Mouse (Mus musculus): Measurements from ENCODE around the gene Armh3. TPM values are rescaled to one million over a fixed set of nuclear protein-coding genes. Genes with fewer than 3 reads are reported as not detected.

Gene Armh3
- polyA plus RNA-seq, 1 experiment from 2014 or later = 7.5 TPM

DNA sequence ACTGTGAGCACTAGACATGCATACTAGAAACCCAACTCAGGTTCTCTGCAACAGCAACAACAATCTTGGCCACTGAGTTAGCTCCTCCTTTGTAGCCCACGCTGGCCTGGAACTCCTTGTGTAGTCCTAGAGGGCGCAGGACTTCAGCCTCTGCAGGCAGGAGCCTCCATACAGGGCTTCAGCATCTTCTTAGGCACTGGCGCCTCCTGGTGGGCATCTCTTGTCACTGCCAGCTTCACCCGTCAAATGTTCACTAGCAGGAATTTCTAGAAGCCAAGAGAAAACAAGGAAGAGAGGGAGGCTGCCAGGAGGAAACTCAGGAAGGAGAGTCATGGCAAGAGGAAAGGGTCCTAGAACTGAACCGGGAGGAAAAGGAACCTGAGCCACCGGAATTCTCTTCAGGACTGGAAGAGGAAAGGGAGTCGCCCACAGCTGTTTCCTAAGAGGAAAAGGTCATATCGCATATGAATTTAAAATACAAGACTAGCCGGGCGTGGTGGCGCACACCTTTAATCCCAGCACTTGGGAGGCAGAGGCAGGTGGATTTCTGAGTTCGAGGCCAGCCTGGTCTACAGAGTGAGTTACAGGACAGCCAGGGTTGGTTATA is 16.4 kb upstream of the Armh3 start:
- Histone ChIP-seq H3K4me2 (replicated peaks; ENCODE audit: low read depth) (no peak overlapping the region), H3K36me3 (ENCODE audit: control insufficient read depth, insufficient read depth, low read length) (no peaks in the 10 kb centered on the region), H3K4me1 (replicated peaks; ENCODE audit: control insufficient read depth, insufficient read depth) (no peaks in the 10 kb centered on the region), H3K9ac (ENCODE audit: low read length) (no peak overlapping the region), H3K27ac (replicated peaks) (no peak overlapping the region), H3K9me3 (ENCODE audit: control insufficient read depth, low read length) (no peaks in the 10 kb centered on the region), H3K27me3 (ENCODE audit: control insufficient read depth, insufficient read depth, low read length) (no peaks in the 10 kb centered on the region), H3K4me3 (ENCODE audit: low read depth, low read length) (no peak overlapping the region)
- peak; percentile 92 for DNase-seq (ENCODE audit: low spot score)
- ATAC-seq (ENCODE audit: low FRiP score, low TSS enrichment) = peak; percentile 94
- TF ChIP-seq CTCF (IDR thresholded peaks at IDR 0.05; ENCODE audit: low read depth) = peak; percentile 99
- TF ChIP-seq EP300 (optimal IDR thresholded peaks at IDR 0.05) = no peak
- 33% methylated on average over 12 of the region's 12 CpGs for WGBS

DNA sequence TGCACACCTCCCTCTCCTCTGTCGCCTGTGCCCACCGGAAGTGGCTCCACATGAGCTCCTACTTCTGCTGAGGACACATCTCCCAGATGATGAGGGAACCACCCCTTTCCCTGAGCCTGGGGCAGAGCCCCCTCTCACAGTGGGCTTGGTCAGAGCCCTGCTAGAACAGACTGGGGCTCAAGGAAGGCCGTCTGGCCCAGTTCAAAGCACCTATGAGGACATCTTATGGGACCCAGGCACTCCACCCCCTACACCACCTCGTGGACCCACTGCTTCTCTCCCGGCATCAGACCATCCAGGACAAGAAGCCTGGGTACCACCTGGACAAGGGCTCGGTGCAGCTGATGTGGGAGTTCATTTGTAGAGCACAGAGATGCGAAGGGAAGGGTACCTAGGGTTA is 7.4 kb upstream of the Armh3 start:
- no peak for TF ChIP-seq CTCF (IDR thresholded peaks at IDR 0.05; ENCODE audit: low read depth)
- TF ChIP-seq EP300 (optimal IDR thresholded peaks at IDR 0.05) = no peak
- no peak for DNase-seq (ENCODE audit: low spot score)
- Histone ChIP-seq H3K36me3 (ENCODE audit: control insufficient read depth, insufficient read depth, low read length) (no peaks in the 10 kb centered on the region; the same call in 1 of the 2 replicates), H3K27ac (replicated peaks) (no peak overlapping the region), H3K4me3 (ENCODE audit: low read depth, low read length) (no peak overlapping the region), H3K4me2 (replicated peaks; ENCODE audit: low read depth) (no peak overlapping the region), H3K4me1 (replicated peaks; ENCODE audit: control insufficient read depth, insufficient read depth) (peaks cover 7% of the 10 kb centered on the region; the same call in 1 of the 2 replicates), H3K9ac (ENCODE audit: low read length) (no peak overlapping the region), H3K9me3 (ENCODE audit: control insufficient read depth, low read length) (no peaks in the 10 kb centered on the region), H3K27me3 (ENCODE audit: control insufficient read depth, insufficient read depth, low read length) (no peaks in the 10 kb centered on the region)
- 87% methylated on average over 6 of the region's 7 CpGs for WGBS
- no peak for ATAC-seq (ENCODE audit: low FRiP score, low TSS enrichment)

DNA sequence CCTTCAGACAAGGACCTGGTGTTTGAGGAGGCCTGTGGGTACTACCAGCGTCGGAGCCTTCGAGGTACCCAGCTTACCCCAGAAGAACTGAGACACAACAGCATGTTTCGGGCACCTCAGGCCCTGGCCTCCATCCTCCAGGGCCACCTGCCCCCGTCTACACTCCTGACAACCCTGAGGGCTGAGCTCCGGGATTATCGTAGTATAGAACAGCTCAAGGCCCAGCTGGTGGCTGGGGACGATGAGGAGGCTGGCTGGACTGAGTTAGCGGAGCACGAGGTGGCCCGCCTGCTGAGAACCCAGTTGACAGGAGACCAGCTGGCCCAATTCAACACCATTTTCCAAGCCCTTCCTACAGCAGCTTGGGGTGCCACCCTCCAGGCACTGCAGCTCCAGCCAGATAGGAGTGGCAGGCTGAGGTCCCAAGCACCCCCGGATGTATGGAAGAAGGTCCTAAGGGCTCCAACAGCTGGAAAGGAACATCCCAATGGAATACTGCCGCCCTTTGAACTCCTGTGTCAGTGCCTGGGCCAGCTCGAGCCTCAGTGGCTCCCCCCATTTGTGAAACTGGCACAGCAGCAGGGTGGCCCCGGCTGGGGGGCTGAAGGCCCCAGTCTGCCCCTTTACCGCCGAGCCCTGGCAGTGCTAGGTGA is 6.7 kb upstream of the Armh3 start:
- Histone ChIP-seq H3K36me3 (ENCODE audit: control insufficient read depth, insufficient read depth, low read length) (no peaks in the 10 kb centered on the region; the same call in 1 of the 2 replicates), H3K9ac (ENCODE audit: low read length) (no peak overlapping the region), H3K4me3 (ENCODE audit: low read depth, low read length) (no peak overlapping the region), H3K27me3 (ENCODE audit: control insufficient read depth, insufficient read depth, low read length) (no peaks in the 10 kb centered on the region), H3K4me2 (replicated peaks; ENCODE audit: low read depth) (peak overlapping the region; percentile 98), H3K27ac (replicated peaks) (no peak overlapping the region), H3K9me3 (ENCODE audit: control insufficient read depth, low read length) (no peaks in the 10 kb centered on the region), H3K4me1 (replicated peaks; ENCODE audit: control insufficient read depth, insufficient read depth) (peaks cover 7% of the 10 kb centered on the region; the same call in 1 of the 2 replicates)
- 86% methylated on average over 17 of the region's 17 CpGs for WGBS
- TF ChIP-seq CTCF (IDR thresholded peaks at IDR 0.05; ENCODE audit: low read depth) (no peak), EP300 (optimal IDR thresholded peaks at IDR 0.05) (no peak)
- ATAC-seq (ENCODE audit: low FRiP score, low TSS enrichment) = no peak
- DNase-seq (ENCODE audit: low spot score) = no peak

DNA sequence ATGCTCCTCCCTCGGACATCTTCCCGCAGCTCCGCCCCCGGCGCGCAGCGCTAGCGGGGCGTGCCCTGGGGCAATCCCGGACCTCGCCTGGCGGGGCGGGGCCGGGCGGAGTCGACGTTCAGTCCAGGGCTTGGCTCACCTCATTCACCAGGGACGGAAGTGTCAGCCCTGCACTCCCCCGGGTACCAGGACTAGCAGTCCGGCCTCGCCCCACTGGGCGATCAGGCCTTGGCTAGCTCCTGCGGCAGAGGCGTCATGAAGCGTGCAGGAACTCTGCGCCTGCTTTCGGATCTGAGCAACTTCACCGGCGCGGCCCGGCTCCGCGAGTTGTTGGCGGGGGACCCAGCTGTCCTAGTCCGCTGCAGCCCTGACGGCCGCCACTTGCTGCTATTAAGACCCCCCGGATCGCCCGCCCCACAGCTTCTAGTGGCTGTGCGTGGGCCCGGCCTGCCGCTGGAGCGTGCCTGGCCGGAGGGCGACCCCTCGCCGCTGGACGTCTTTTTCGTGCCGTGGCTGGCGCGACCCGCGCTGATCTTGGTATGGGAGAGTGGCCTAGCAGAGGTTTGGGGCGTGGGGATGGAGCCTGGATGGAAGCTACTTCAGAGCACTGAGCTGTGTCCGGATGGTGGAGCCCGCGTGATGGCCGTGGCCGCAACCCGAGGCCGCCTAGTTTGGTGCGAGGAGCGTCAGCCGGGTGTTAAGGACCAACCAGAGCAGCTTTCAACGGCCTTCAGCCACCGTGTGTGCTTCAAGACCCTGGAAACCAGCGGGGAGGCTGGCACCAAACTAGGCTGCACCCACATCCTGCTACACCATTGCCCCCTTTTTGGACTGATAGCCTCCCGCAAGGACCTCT is 5.3 kb upstream of the Armh3 start, which contains the start of gene Hps6:
Gene Hps6, plus strand, starts transcription at position 138 of the 856 bp plus-strand sequence.
- peak within 1 kb of the TSS; percentile 75 for H3K27ac ChIP-seq (replicated peaks)

DNA sequence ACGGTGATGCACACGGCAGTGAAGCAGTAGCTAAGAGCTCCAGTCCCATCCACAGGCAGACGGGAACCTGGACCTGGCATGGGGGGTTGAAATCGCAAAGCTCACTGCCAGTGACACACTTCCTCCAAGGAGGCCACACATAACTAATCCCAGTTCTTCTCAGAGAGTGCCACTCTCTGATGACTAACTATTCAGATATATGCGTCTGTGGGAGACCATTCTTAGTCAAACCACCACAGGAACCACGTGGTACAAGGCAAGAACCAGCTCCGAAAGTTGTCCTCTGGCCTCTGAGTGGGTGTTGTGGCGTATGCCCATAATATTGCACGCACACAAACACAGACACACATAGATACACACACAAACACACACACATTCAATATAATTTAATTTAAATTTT is 4.0 kb upstream of the Armh3 start:
- no peaks in the 10 kb centered on the region; the same call in 1 of the 2 replicates for H3K36me3 ChIP-seq (ENCODE audit: control insufficient read depth, insufficient read depth, low read length)
- H3K4me2 ChIP-seq (replicated peaks; ENCODE audit: low read depth) = no peak overlapping the region
- H3K9me3 ChIP-seq (ENCODE audit: control insufficient read depth, low read length) = no peaks in the 10 kb centered on the region
- TF ChIP-seq EP300 (optimal IDR thresholded peaks at IDR 0.05) = no peak
- TF ChIP-seq CTCF (IDR thresholded peaks at IDR 0.05; ENCODE audit: low read depth) = no peak
- DNase-seq (ENCODE audit: low spot score) = no peak
- peaks cover 11% of the 10 kb centered on the region; the same call in 1 of the 2 replicates for H3K4me1 ChIP-seq (replicated peaks; ENCODE audit: control insufficient read depth, insufficient read depth)
- no peaks in the 10 kb centered on the region for H3K27me3 ChIP-seq (ENCODE audit: control insufficient read depth, insufficient read depth, low read length)
- ATAC-seq (ENCODE audit: low FRiP score, low TSS enrichment) = no peak
- H3K4me3 ChIP-seq (ENCODE audit: low read depth, low read length) = no peak overlapping the region
- 75% methylated on average over 9 of the region's 9 CpGs for WGBS
- H3K9ac ChIP-seq (ENCODE audit: low read length) = no peak overlapping the region
- H3K27ac ChIP-seq (replicated peaks) = no peak overlapping the region

More for the DNA sequence above, 5.3 kb upstream of the Armh3 start, which contains the start of gene Hps6:
- H3K9ac ChIP-seq (ENCODE audit: low read length) = peak within 1 kb of the TSS; percentile 84
- H3K4me2 ChIP-seq (replicated peaks; ENCODE audit: low read depth) = peak within 1 kb of the TSS; percentile 98
- H3K27me3 ChIP-seq (ENCODE audit: control insufficient read depth, insufficient read depth, low read length) = no peaks in the 10 kb centered on the region
- H3K4me3 ChIP-seq (ENCODE audit: low read depth, low read length) = peak within 1 kb of the TSS; percentile 73
- peak; percentile 95 for ATAC-seq (ENCODE audit: low FRiP score, low TSS enrichment)
- WGBS = 3% methylated on average over 69 of the region's 70 CpGs
- no peaks in the 10 kb centered on the region for H3K9me3 ChIP-seq (ENCODE audit: control insufficient read depth, low read length)
- TF ChIP-seq CTCF (IDR thresholded peaks at IDR 0.05; ENCODE audit: low read depth) = no peak; the same call in 1 of the 2 replicates
- TF ChIP-seq EP300 (optimal IDR thresholded peaks at IDR 0.05) = no peak
- peak; percentile 92 for DNase-seq (ENCODE audit: low spot score)
- H3K4me1 ChIP-seq (replicated peaks; ENCODE audit: control insufficient read depth, insufficient read depth) = peaks cover 7% of the 10 kb centered on the region; the same call in 1 of the 2 replicates
- H3K36me3 ChIP-seq (ENCODE audit: control insufficient read depth, insufficient read depth, low read length) = no peaks in the 10 kb centered on the region; the same call in 1 of the 2 replicates
